Mouse (Mus musculus) ES-Bruce4 (cell line): ENCODE measurements at regions not wholly inside any gene's neighbourhood (a gene's known extent, or its start where the extent isn't known, plus 50 kb on each side); places are given as distances from the start of the nearest gene placed in this dataset.

Source experiments
- CTCF ChIP-seq: IDR thresholded peaks from one replicate; pipeline ENCODE4 v1.8.1; 2011; ENCODE audit warnings: low read depth, low read length
- POLR2A ChIP-seq: IDR thresholded peaks from one replicate; pipeline ENCODE4 v1.8.1; 2011; ENCODE audit warnings: low read length; ENCODE audit not compliant: insufficient read depth

DNA sequence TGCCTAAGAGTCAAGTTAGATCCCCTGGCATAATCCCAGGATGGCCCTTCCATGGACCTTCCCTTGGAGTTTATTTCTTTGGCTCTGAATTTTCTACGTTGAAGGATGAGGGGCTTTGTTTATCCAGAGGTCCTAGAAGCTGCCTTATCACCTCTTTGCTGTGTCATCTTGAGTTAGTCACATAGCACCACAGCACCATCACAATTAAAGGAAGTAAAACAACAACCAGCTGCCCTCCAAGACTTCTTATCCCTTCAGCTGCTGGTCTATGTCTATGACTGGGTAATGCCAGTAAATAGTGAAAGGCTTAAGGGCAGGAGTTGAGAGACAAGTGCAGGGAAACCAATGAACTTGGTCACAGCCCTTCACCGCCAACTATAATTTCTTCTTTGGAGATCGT lies 308.1 kb downstream of the Dhx15 start:
- TF ChIP-seq CTCF (no peak), POLR2A (no peak)
